Mouse (Mus musculus): ENCODE measurements around the gene Atg16l2.

Gene Atg16l2

DNA sequence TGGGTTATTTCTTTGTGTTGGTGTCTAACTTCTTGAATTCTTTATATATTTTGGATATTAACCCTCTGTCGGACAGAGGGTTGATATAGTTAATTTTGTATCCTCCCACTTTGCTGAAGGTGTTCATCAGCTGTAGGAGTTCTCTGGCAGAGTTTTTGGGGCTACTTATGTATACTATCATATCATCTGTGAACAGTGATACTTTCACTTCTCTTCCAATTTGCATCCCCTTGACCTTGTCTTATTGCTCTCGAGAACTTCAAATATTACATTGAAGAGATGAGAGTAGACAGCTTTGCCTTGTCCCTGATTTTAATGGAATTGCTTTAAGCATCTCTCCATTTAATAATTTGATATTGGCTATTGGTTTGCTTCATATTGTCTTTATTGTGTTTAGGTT is 78.5 kb downstream of the Atg16l2 start:
- no peak for DNase-seq (ENCODE audit: low read depth, low spot score)

GRCm38 (mm10) chr7:101216724-101217123 is 85.3 kb downstream of the Atg16l2 start:
- DNase-seq (ENCODE audit: low read depth, low spot score) = no peak

- peak; percentile 21 for DNase-seq (ENCODE audit: low read depth, low spot score)
Measured at GRCm38 (mm10) chr7:101213515-101214263, 88.4 kb downstream of the Atg16l2 start.
